Mouse (Mus musculus): ENCODE results near the gene Spindoc. TPM values are rescaled to one million over a fixed set of nuclear protein-coding genes. Genes with fewer than 3 reads are reported as not detected.
A peak's percentile ranks its signal among the peaks of the same experiment; 100 is the strongest.

Gene Spindoc
- polyA plus RNA-seq, 1 experiment from 2014 or later, result 34.6 TPM

DNA sequence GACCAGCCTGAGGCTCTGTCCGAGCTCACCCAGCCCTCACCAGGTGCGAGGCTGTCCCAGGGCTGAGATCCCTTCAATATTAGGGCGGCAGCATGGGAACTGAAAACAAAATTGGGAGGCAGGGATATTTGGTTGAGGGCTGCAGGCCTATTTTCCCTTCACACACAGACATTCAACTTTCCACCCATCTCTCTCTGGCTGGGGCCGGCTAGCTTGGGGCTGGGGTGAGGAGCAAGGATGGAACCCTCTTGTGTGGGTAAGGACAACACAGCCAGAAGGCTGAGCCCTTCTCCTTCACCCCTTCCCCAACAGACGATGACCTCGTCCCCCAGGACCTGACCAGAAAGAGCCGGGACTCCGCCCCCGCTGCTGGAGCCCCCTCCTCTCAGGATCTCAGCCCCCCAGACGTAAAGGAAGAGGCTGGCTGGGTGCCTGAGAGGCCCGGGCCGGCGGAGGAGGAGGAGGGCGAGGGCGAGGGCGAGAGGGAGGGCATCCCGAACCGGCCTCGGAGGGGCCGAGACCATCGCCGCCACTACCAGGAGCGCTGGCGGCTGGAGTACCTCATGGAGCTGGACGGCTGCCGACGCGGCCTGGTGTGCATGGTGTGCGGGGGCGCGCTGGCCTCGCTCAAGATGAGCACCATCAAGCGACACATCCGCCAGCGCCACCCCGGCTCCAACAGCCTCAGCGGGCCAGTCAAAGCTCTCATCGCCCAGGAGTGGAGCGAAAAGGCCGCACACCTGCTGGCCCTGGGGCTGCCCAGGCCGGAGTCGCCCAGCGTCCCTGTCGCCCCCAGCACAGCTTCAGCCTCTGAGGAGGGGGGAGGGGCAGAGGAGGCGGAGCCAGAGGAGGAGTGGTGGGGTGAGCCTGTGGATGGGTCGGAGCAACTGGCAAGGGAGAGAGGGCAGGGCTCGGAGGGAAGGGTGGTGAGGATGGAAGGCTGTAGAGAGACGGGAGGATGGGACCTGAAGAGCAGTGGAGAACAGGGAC, 39.1 kb upstream of the Spindoc start:
- peaks cover 9% of the 10 kb centered on the region for H3K36me3 ChIP-seq (ENCODE audit: control insufficient read depth, insufficient read depth, low read length)
- peak; percentile 69 for ATAC-seq (ENCODE audit: low FRiP score)
- H3K27me3 ChIP-seq (ENCODE audit: control insufficient read depth, insufficient read depth, low read length), result no peaks in the 10 kb centered on the region; the same call in 1 of the 2 replicates

DNA sequence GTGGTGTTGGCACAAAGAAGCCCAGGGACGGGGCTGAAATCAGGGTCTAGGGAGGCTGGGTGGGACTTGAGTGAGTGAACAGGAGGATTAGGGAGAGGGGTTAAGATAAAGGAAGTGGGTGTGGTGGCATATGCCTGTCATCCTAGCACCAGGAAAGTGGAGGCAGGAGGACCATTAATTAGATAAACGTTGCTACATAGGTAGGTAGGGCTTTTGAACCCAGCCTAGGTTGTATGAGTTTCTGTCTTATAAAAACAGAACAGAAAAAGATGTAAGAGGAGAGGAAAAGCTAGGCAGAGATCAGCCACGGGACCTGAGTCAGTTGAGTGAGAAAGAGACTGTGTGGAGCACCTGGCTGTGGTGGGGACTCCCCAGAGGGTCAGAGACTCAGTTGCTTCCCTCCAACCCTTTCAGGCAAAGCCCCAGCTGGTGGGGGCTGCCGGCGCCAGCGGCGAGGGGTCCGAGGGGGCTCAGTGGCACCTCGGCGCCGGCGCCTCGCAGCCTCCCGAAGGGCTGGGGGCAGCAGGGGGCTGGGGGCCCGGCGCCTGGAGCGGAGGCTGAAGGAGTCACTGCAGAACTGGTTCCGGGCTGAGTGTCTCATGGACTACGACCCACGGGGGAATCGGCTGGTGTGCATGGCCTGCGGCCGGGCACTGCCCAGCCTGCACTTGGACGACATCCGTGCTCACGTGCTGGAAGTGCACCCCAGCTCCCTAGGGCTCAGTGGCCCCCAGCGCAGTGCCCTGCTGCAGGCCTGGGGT, 38.2 kb upstream of the Spindoc start:
- Histone ChIP-seq H3K9ac (ENCODE audit: low read depth, low read length) (peak overlapping the region; percentile 68), H3K9me3 (ENCODE audit: control insufficient read depth, low read length) (no peaks in the 10 kb centered on the region), H3K27me3 (ENCODE audit: control insufficient read depth, insufficient read depth, low read length) (no peaks in the 10 kb centered on the region; the same call in 1 of the 2 replicates), H3K27ac (ENCODE audit: low read depth, low read length) (peak overlapping the region; percentile 86), H3K4me2 (replicated peaks; ENCODE audit: low read depth, low read length) (peak overlapping the region; percentile 85), H3K4me3 (ENCODE audit: low read depth, low read length) (peak overlapping the region; percentile 26; the same call in 1 of the 2 replicates), H3K36me3 (ENCODE audit: control insufficient read depth, insufficient read depth, low read length) (peaks cover 9% of the 10 kb centered on the region), H3K4me1 (replicated peaks; ENCODE audit: control insufficient read depth, insufficient read depth, low read length) (peaks cover 46% of the 10 kb centered on the region)
- WGBS, result 51% methylated on average over 19 of the region's 27 CpGs
- no peak for ATAC-seq (ENCODE audit: low FRiP score)
- DNase-seq (ENCODE audit: low spot score), result peak; percentile 38

More for the DNA sequence above, 39.1 kb upstream of the Spindoc start:
- Histone ChIP-seq H3K4me1 (replicated peaks; ENCODE audit: control insufficient read depth, insufficient read depth, low read length) (peaks cover 46% of the 10 kb centered on the region), H3K4me2 (replicated peaks; ENCODE audit: low read depth, low read length) (peak overlapping the region; percentile 55), H3K4me3 (ENCODE audit: low read depth, low read length) (peak overlapping the region; percentile 26), H3K9me3 (ENCODE audit: control insufficient read depth, low read length) (no peaks in the 10 kb centered on the region), H3K27ac (ENCODE audit: low read depth, low read length) (peak overlapping the region; percentile 86), H3K9ac (ENCODE audit: low read depth, low read length) (peak overlapping the region; percentile 68)
- 7% methylated on average over 45 of the region's 48 CpGs for WGBS
- DNase-seq (ENCODE audit: low spot score), result peak; percentile 86

DNA sequence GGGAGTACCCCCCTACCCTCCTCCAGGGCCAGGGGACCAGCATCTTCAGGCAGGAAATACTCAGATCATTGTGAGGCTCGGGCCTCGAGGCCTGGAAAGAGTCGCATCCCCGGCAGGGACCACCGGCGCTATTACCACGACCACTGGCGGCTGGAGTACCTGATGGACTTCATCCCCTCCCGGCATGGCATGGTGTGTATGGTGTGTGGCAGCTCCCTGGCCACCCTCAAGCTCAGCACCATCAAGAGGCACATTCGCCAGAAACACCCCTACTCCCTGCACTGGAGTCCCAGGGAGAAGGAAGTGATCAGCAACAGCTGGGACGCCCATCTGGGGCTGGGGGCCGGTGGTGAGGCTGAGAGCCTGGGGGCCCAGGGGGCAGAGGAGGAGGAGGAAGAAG, 37.3 kb upstream of the Spindoc start:
- peak overlapping the region; percentile 99 for H3K9ac ChIP-seq (ENCODE audit: low read depth, low read length)
- DNase-seq (ENCODE audit: low spot score) (peak; percentile 28), ATAC-seq (ENCODE audit: low FRiP score) (no peak)
- H3K4me3 ChIP-seq (ENCODE audit: low read depth, low read length), result peak overlapping the region; percentile 89
- no peaks in the 10 kb centered on the region; the same call in 1 of the 2 replicates for H3K27me3 ChIP-seq (ENCODE audit: control insufficient read depth, insufficient read depth, low read length)
- peaks cover 46% of the 10 kb centered on the region for H3K4me1 ChIP-seq (replicated peaks; ENCODE audit: control insufficient read depth, insufficient read depth, low read length)
- peak overlapping the region; percentile 94; the same call in 1 of the 2 replicates for H3K27ac ChIP-seq (ENCODE audit: low read depth, low read length)
- H3K9me3 ChIP-seq (ENCODE audit: control insufficient read depth, low read length), result no peaks in the 10 kb centered on the region
- peaks cover 9% of the 10 kb centered on the region for H3K36me3 ChIP-seq (ENCODE audit: control insufficient read depth, insufficient read depth, low read length)
- WGBS, result 77% methylated on average over 12 of the region's 12 CpGs
- peak overlapping the region; percentile 85 for H3K4me2 ChIP-seq (replicated peaks; ENCODE audit: low read depth, low read length)

DNA sequence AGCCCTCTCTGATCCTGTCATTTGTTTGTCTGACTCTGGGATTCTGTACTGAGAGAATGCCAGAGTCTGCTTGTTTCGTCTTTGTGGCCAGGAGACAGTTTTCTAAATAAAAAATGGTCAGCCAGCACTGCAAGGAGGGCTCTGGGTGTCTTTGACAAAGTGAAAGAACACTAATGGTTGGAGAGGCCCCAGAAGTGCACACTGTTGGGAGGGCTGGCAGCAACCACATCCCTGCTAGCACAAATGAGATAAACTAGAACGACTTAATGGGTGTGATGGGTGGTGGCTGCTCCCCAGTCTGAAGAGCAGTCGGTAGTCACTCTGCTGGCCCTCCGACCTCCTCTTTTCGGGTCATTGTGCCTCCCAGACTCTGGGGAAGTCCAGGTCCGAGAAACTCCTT, 36.3 kb upstream of the Spindoc start:
- H3K27me3 ChIP-seq (ENCODE audit: control insufficient read depth, insufficient read depth, low read length), result no peaks in the 10 kb centered on the region; the same call in 1 of the 2 replicates
- H3K9ac ChIP-seq (ENCODE audit: low read depth, low read length), result peak overlapping the region; percentile 99
- peak overlapping the region; percentile 85 for H3K4me2 ChIP-seq (replicated peaks; ENCODE audit: low read depth, low read length)
- 30% methylated on average over 6 of the region's 6 CpGs for WGBS
- no peaks in the 10 kb centered on the region for H3K9me3 ChIP-seq (ENCODE audit: control insufficient read depth, low read length)
- DNase-seq (ENCODE audit: low spot score) (peak; percentile 19), ATAC-seq (ENCODE audit: low FRiP score) (no peak)
- peak overlapping the region; percentile 94 for H3K27ac ChIP-seq (ENCODE audit: low read depth, low read length)
- H3K4me3 ChIP-seq (ENCODE audit: low read depth, low read length), result peak overlapping the region; percentile 89
- peaks cover 44% of the 10 kb centered on the region for H3K4me1 ChIP-seq (replicated peaks; ENCODE audit: control insufficient read depth, insufficient read depth, low read length)
- peaks cover 9% of the 10 kb centered on the region for H3K36me3 ChIP-seq (ENCODE audit: control insufficient read depth, insufficient read depth, low read length)

DNA sequence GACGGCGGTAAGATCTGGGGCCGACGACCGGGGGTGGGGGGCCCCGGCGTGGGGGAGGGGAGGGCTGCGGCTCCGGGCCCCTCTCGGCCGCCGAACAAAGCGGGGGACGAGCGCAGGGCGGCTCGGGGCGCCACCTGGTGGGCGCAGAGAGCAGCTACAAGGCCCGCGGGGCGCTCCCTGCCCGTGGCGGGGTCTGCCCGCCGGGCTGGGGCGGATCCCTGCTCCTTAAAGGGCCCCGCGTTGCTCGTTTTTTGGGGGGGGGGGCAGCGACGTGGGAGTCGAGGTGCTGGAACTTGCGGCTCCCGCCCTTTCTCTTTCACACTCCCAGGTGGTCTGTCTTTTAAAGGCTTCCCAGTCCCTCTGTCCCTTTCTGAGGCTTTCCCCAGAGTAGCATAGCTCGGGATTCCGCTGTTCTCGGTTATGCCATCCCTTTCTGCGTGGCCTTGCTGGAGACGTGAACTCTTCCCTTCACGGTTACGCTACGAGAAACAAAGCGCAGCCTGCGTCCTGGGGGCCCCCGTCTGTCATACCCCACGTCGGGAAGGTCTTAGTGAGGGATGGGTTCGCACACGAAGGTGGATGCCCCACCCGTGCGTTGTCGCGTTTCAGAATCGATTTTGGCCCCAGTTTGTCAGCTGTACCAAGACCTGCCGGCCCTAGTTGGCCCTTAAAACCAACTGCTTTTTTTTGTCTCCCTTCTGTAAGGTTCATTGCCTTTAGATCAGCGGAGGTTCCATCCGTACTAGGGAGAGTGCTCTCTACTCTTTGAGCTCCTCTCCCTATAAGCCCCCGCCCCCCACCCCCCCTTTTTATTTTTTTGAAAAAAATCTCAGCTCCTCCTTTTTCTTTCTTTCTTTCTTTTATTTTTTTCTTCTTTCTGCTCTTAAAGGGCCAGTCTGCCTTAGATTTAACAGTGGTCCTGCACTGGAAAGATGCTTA, 35.4 kb upstream of the Spindoc start:
- peaks cover 9% of the 10 kb centered on the region for H3K36me3 ChIP-seq (ENCODE audit: control insufficient read depth, insufficient read depth, low read length)
- H3K27ac ChIP-seq (ENCODE audit: low read depth, low read length), result peak overlapping the region; percentile 94
- H3K4me1 ChIP-seq (replicated peaks; ENCODE audit: control insufficient read depth, insufficient read depth, low read length), result peaks cover 36% of the 10 kb centered on the region
- under 1% methylated on average over 52 of the region's 59 CpGs for WGBS
- H3K9ac ChIP-seq (ENCODE audit: low read depth, low read length), result peak overlapping the region; percentile 99
- H3K9me3 ChIP-seq (ENCODE audit: control insufficient read depth, low read length), result no peaks in the 10 kb centered on the region
- peak overlapping the region; percentile 85 for H3K4me2 ChIP-seq (replicated peaks; ENCODE audit: low read depth, low read length)
- no peaks in the 10 kb centered on the region; the same call in 1 of the 2 replicates for H3K27me3 ChIP-seq (ENCODE audit: control insufficient read depth, insufficient read depth, low read length)
- peak; percentile 55 for ATAC-seq (ENCODE audit: low FRiP score)
- peak; percentile 95 for DNase-seq (ENCODE audit: low spot score)
- peak overlapping the region; percentile 89 for H3K4me3 ChIP-seq (ENCODE audit: low read depth, low read length)

DNA sequence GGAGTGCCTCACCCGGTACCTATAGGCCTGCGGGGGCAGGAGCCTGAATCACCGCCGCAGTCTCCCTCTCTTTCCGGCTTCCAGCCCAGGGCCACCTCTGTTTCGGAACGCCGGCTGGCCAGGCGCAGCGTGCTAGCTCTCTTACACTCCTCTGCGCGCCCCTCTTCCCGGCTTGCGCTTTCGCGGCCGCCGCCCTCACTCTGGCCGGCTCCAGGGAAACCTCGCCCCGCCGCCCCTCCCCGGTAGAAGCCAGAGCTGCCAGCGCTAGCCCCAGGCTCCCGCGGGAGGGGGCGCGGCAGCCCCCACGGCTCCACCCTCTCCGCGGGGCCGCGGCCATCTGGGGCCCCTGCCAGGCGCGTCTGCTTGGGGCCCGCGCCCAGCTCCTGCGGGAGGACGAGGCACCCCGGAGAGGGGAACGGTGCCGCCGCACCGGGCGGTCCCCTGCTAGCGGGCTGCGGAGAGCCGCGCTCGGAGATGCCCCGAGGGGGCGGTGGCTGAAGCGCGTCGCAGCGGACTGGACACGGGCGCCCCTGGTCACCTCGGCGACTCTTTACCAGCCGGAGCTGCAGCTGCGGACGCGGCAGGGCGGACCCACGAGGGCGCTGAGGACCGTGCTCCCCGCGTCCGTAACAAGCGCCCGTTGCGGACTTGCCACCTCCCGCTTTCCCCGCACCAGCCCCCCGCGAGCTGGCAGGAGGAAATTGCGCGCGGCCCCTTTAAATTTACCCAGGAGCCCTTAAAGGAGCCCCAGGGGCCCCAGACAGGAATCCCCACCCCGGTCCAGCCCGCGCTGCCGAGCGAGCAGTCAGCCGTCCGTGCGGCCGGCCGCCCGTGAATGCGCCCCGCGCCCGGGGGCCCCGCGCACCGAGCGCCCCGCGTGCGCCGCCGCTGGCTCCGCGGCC, 34.3 kb upstream of the Spindoc start, which contains the start of gene 2700081O15Rik:
Gene 2700081O15Rik, plus strand, starts transcription at position 792 of the 902 bp plus-strand sequence.
- Histone ChIP-seq H3K9ac (ENCODE audit: low read depth, low read length) (peak within 1 kb of the TSS; percentile 99), H3K4me1 (replicated peaks; ENCODE audit: control insufficient read depth, insufficient read depth, low read length) (peaks cover 25% of the 10 kb centered on the region), H3K27me3 (ENCODE audit: control insufficient read depth, insufficient read depth, low read length) (no peaks in the 10 kb centered on the region; the same call in 1 of the 2 replicates), H3K4me3 (ENCODE audit: low read depth, low read length) (peak within 1 kb of the TSS; percentile 89), H3K36me3 (ENCODE audit: control insufficient read depth, insufficient read depth, low read length) (peaks cover 5% of the 10 kb centered on the region), H3K27ac (ENCODE audit: low read depth, low read length) (peak within 1 kb of the TSS; percentile 94), H3K9me3 (ENCODE audit: control insufficient read depth, low read length) (no peaks in the 10 kb centered on the region), H3K4me2 (replicated peaks; ENCODE audit: low read depth, low read length) (peak within 1 kb of the TSS; percentile 89)
- ATAC-seq (ENCODE audit: low FRiP score) (peak; percentile 74), DNase-seq (ENCODE audit: low spot score) (peak; percentile 87)
- WGBS, result under 1% methylated on average over 77 of the region's 107 CpGs
